Mouse (Mus musculus): Measurements from ENCODE around the gene Il11ra1.

- TF ChIP-seq GATA1 (IDR thresholded peaks at IDR 0.05; ENCODE audit: borderline replicate concordance, low read length), result no peak
- no peak for TF ChIP-seq FLI1 (IDR thresholded peaks at IDR 0.05; ENCODE audit: low read length)
Observed at GRCm38 (mm10) chr4:41660851-41661430, 38.8 kb upstream of the Il11ra1 start.
